ENCODE assay signal across 8 mouse cellular contexts in the genomic region with DNA sequence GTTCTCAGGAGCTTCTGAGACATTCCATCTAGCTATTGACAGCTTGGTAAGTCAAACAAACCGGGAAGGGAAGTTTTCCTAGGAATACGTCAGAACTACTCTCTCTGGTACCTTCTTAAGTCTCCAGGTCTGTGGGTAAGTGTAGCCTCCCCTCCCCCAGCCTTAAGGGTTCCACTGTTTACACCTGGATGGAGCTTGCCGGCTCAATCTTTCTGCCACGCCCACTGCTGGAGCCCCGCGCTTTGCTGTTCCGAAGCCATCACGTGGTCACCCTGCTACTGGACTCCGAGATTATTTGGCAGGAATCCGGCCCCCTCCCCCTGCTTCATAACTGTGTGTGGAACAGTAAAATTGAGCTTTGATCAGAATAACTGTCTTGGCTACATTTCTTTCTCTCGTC.
DNase-seq lines count a peak whose midpoint lies in the region; ATAC-seq lines count a peak whose summit lies in the region.
"Not testable (repeated sequence)": the region's sequence is repeated elsewhere in the genome, so short reads cannot be mapped to it uniquely, and the experiment has no call there.

No protein-coding gene starts in this region.

- peaks cover 29% of the 10 kb centered on the region for H3K4me1 ChIP-seq in embryonic facial prominence, embryonic 10.5 days
- H3K4me1 ChIP-seq in heart, embryonic 11.5 days (ENCODE audit: control insufficient read depth, insufficient read depth, low read length); liver, embryonic 11.5 days (replicated peaks; ENCODE audit: control insufficient read depth, insufficient read depth, low read length): not testable (repeated sequence)
- peaks cover 15% of the 10 kb centered on the region for H3K4me1 ChIP-seq in kidney, embryonic 15.5 days
- H3K4me1 ChIP-seq in limb, embryonic 10.5 days: peaks cover 26% of the 10 kb centered on the region
- H3K4me1 ChIP-seq in lung, embryonic 15.5 days: peaks cover 26% of the 10 kb centered on the region

- H3K9ac ChIP-seq in heart, embryonic 11.5 days (ENCODE audit: low read depth, low read length); kidney, embryonic 15.5 days; liver, embryonic 11.5 days (ENCODE audit: low read depth, low read length); lung, embryonic 15.5 days: not testable (repeated sequence)

- DNase-seq in embryonic facial prominence, embryonic 10.5 days (ENCODE audit: low spot score): peak; percentile 32
- DNase-seq in heart, postnatal 4 days: peak; percentile 25
- DNase-seq in limb, embryonic 10.5 days (ENCODE audit: low spot score); liver, embryonic 11.5 days (ENCODE audit: low spot score): not testable (repeated sequence)
- DNase-seq in lung, postnatal 4 days: peak; percentile 58 to 75

- WGBS in embryonic facial prominence, embryonic 10.5 days: 38% methylated on average over 11 of the region's 11 CpGs
- WGBS in heart, embryonic 11.5 days (ENCODE audit: insufficient replicate concordance): 17% methylated on average over 11 of the region's 11 CpGs
- WGBS in kidney, embryonic 15.5 days: 44% methylated on average over 11 of the region's 11 CpGs
- 47% methylated on average over 11 of the region's 11 CpGs for WGBS in limb, embryonic 10.5 days
- 31% methylated on average over 11 of the region's 11 CpGs for WGBS in liver, embryonic 11.5 days
- 9% methylated on average over 11 of the region's 11 CpGs for WGBS in lung, embryonic 15.5 days

- H3K27ac ChIP-seq in embryonic facial prominence, embryonic 10.5 days (replicated peaks); heart, embryonic 11.5 days (ENCODE audit: low read depth, low read length); kidney, embryonic 15.5 days; liver, embryonic 11.5 days (ENCODE audit: low read depth, low read length): not testable (repeated sequence)
- peak overlapping the region; percentile 44; the same call in 1 of the 2 replicates for H3K27ac ChIP-seq in limb, embryonic 10.5 days
- peak overlapping the region; percentile 73 for H3K27ac ChIP-seq in lung, embryonic 15.5 days

- H3K4me2 ChIP-seq in heart, embryonic 11.5 days: peak overlapping the region; percentile 37
- peak overlapping the region; percentile 32 for H3K4me2 ChIP-seq in kidney, embryonic 15.5 days
- peak overlapping the region; percentile 13; the same call in 1 of the 2 replicates for H3K4me2 ChIP-seq in liver, embryonic 11.5 days
- peak overlapping the region; percentile 49 for H3K4me2 ChIP-seq in lung, embryonic 15.5 days

- not testable (repeated sequence) for H3K36me3 ChIP-seq in embryonic facial prominence, embryonic 10.5 days (replicated peaks); heart, embryonic 11.5 days (ENCODE audit: control insufficient read depth, insufficient read depth, low read length); kidney, embryonic 15.5 days; limb, embryonic 10.5 days; liver, embryonic 11.5 days (ENCODE audit: control insufficient read depth, insufficient read depth, low read length); lung, embryonic 15.5 days

- not testable (repeated sequence) for H3K4me3 ChIP-seq in embryonic facial prominence, embryonic 10.5 days; heart, embryonic 11.5 days (ENCODE audit: low read depth, low read length); kidney, embryonic 15.5 days (replicated peaks); limb, embryonic 10.5 days; liver, embryonic 11.5 days (ENCODE audit: low read depth, low read length)
- 0 out of 2 replicates have a peak overlapping the region, but pooled peaks have one; percentile 4 for H3K4me3 ChIP-seq in lung, embryonic 15.5 days

- not testable (repeated sequence) for ATAC-seq in heart, embryonic 11.5 days (replicated peaks; ENCODE audit: insufficient number of reproducible peaks, low FRiP score, low TSS enrichment); kidney, embryonic 15.5 days (replicated peaks; ENCODE audit: low FRiP score); liver, embryonic 11.5 days (replicated peaks; ENCODE audit: low FRiP score)
- peak; percentile 71 for ATAC-seq in lung, embryonic 15.5 days (ENCODE audit: borderline replicate concordance, extremely low read depth, low FRiP score, low TSS enrichment)

- not testable (repeated sequence) for H3K9me3 ChIP-seq in embryonic facial prominence, embryonic 10.5 days; heart, embryonic 11.5 days (replicated peaks; ENCODE audit: control insufficient read depth, low read length); kidney, embryonic 15.5 days (replicated peaks); limb, embryonic 10.5 days (replicated peaks); liver, embryonic 11.5 days (ENCODE audit: control insufficient read depth, low read length); lung, embryonic 15.5 days

- H3K27me3 ChIP-seq in embryonic facial prominence, embryonic 10.5 days (replicated peaks; ENCODE audit: low read depth, poor library complexity, severe bottlenecking); heart, embryonic 11.5 days (ENCODE audit: control insufficient read depth, insufficient read depth, low read length); kidney, embryonic 15.5 days; limb, embryonic 10.5 days (ENCODE audit: low read depth, poor library complexity, severe bottlenecking); liver, embryonic 11.5 days (replicated peaks; ENCODE audit: control insufficient read depth, insufficient read depth, low read length); lung, embryonic 15.5 days: not testable (repeated sequence)
